Mouse (Mus musculus) small intestine, adult 2 months (tissue): ENCODE results near the gene Rhbdl3. TPM values are rescaled to one million over a fixed set of nuclear protein-coding genes. Genes with fewer than 3 reads are reported as not detected.

Source experiments
- H3K27ac ChIP-seq: fragments of 200-500 bp; 2 replicates; pipeline ENCODE4 v1.5.1; 2012; ENCODE audit warnings: low read depth, low read length, control low read depth, inconsistent platforms; ENCODE audit not compliant: insufficient read depth
- H3K27me3 ChIP-seq: fragments of 200-500 bp; 2 replicates; pipeline ENCODE4 v1.6.1; 2012; ENCODE audit warnings: mild to moderate bottlenecking, moderate library complexity, low read length, inconsistent platforms; ENCODE audit not compliant: control insufficient read depth, insufficient read depth
- H3K36me3 ChIP-seq: fragments of 200-500 bp; 2 replicates; pipeline ENCODE4 v1.6.1; 2012; ENCODE audit warnings: mild to moderate bottlenecking, low read length, control low read depth, inconsistent platforms; ENCODE audit not compliant: control insufficient read depth, insufficient read depth
- H3K4me1 ChIP-seq: fragments of 200-500 bp; 2 replicates; pipeline ENCODE4 v1.6.1; 2012; ENCODE audit warnings: low read length, inconsistent platforms, mixed read lengths; ENCODE audit not compliant: control insufficient read depth, insufficient read depth, insufficient read length
- H3K4me3 ChIP-seq: fragments of 200-500 bp; 2 replicates; pipeline ENCODE4 v1.5.1; 2012; ENCODE audit warnings: low read depth, mild to moderate bottlenecking, control low read depth, inconsistent platforms, low read length, moderate library complexity
- CTCF ChIP-seq: fragments of 200-500 bp; IDR thresholded peaks from 2 replicates; pipeline ENCODE4 v1.5.1; 2012; ENCODE audit warnings: low read depth, mild to moderate bottlenecking, control low read depth, inconsistent platforms, low read length, moderate library complexity, mixed read lengths; ENCODE audit not compliant: insufficient replicate concordance, insufficient read length; ENCODE audit errors: extremely low read depth
- POLR2A ChIP-seq: fragments of 200-500 bp; IDR thresholded peaks from 2 replicates; pipeline ENCODE4 v1.6.1; 2012; ENCODE audit warnings: low read depth, mild to moderate bottlenecking, control low read depth, inconsistent platforms, low read length, moderate library complexity
- WGBS: fragments of 180-500 bp; shearing (Covaris S2); methylation state at CpG from one replicate; pipeline ENCODE4 v1.1.7; 2018; 5-methylcytosine and 5-hydroxymethylcytosine counted together
- polyA plus RNA-seq: library from polyadenylated mRNA; depleted of rRNA; stranded (reverse); fragments of >200 nt; gene quantifications from 2 replicates; pipeline ENCODE4 v1.2.3, GENCODE M21; 2012

Rhbdl3 gene
- polyA plus RNA-seq, 1 experiment: 1.5 TPM

- peaks cover 3% of the 10 kb centered on the region; the same call in 1 of the 2 replicates for H3K27me3 ChIP-seq
Observed at GRCm38 (mm10) chr11:80287150-80287549, 13.6 kb upstream of the Rhbdl3 start.

GRCm38 (mm10) chr11:80289701-80290445 is 10.8 kb upstream of the Rhbdl3 start:
- Histone ChIP-seq H3K27me3 (no peaks in the 10 kb centered on the region), H3K27ac (no peak overlapping the region; the same call in 1 of the 2 replicates), H3K4me3 (peak overlapping the region; percentile 33), H3K36me3 (no peaks in the 10 kb centered on the region), H3K4me1 (no peaks in the 10 kb centered on the region)
- WGBS: 4% methylated on average over 23 of the region's 23 CpGs
- no peak for TF ChIP-seq POLR2A
- TF ChIP-seq CTCF: no peak

More at GRCm38 (mm10) chr11:80287150-80287549, 13.6 kb upstream of the Rhbdl3 start:
- Histone ChIP-seq H3K4me1 (no peaks in the 10 kb centered on the region), H3K36me3 (no peaks in the 10 kb centered on the region), H3K4me3 (no peak overlapping the region), H3K27ac (no peak overlapping the region)
- TF ChIP-seq POLR2A (no peak), CTCF (peak; percentile 91; the same call in 1 of the 2 replicates)
- WGBS: 15% methylated on average over 5 of the region's 5 CpGs

GRCm38 (mm10) chr11:80291004-80291403 is 9.7 kb upstream of the Rhbdl3 start:
- no peaks in the 10 kb centered on the region for H3K4me1 ChIP-seq
- no peak overlapping the region for H3K27ac ChIP-seq
- H3K36me3 ChIP-seq: no peaks in the 10 kb centered on the region
- H3K27me3 ChIP-seq: no peaks in the 10 kb centered on the region; the same call in 1 of the 2 replicates
- TF ChIP-seq CTCF: no peak
- TF ChIP-seq POLR2A: no peak
- 73% methylated on average over 2 of the region's 2 CpGs for WGBS
- no peak overlapping the region for H3K4me3 ChIP-seq

- H3K4me1 ChIP-seq: no peaks in the 10 kb centered on the region
- 68% methylated on average over 7 of the region's 7 CpGs for WGBS
- H3K27me3 ChIP-seq: peaks cover 2% of the 10 kb centered on the region; the same call in 1 of the 2 replicates
- TF ChIP-seq POLR2A (no peak), CTCF (no peak)
- H3K36me3 ChIP-seq: no peaks in the 10 kb centered on the region
- no peak overlapping the region for H3K27ac ChIP-seq
- no peak overlapping the region for H3K4me3 ChIP-seq
Observed at GRCm38 (mm10) chr11:80292463-80292862, 8.2 kb upstream of the Rhbdl3 start.

GRCm38 (mm10) chr11:80295066-80295465 is 5.6 kb upstream of the Rhbdl3 start:
- Histone ChIP-seq H3K4me1 (no peaks in the 10 kb centered on the region), H3K4me3 (no peak overlapping the region), H3K27me3 (peaks cover 11% of the 10 kb centered on the region; the same call in 1 of the 2 replicates), H3K36me3 (no peaks in the 10 kb centered on the region), H3K27ac (no peak overlapping the region)
- TF ChIP-seq POLR2A: no peak
- WGBS: 17% methylated on average over 9 of the region's 9 CpGs

- Histone ChIP-seq H3K27me3 (peaks cover 18% of the 10 kb centered on the region), H3K36me3 (no peaks in the 10 kb centered on the region), H3K4me3 (no peak overlapping the region), H3K4me1 (no peaks in the 10 kb centered on the region), H3K27ac (no peak overlapping the region)
- no peak for TF ChIP-seq POLR2A
- no peak for TF ChIP-seq CTCF
- WGBS: 23% methylated on average over 14 of the region's 14 CpGs
Observed at GRCm38 (mm10) chr11:80295785-80296184, 4.9 kb upstream of the Rhbdl3 start.

- Histone ChIP-seq H3K4me1 (peaks cover 9% of the 10 kb centered on the region; the same call in 1 of the 2 replicates), H3K4me3 (no peak overlapping the region), H3K27me3 (peaks cover 41% of the 10 kb centered on the region), H3K36me3 (no peaks in the 10 kb centered on the region), H3K27ac (no peak overlapping the region)
- TF ChIP-seq CTCF: no peak
- TF ChIP-seq POLR2A: no peak
- WGBS: 11% methylated on average over 12 of the region's 12 CpGs
Observed at GRCm38 (mm10) chr11:80299513-80300235, 1.0 kb upstream of the Rhbdl3 start.
